Mouse (Mus musculus) midbrain, embryonic 11.5 days (tissue): ENCODE results near the gene Ttc9c. TPM values are rescaled to one million over a fixed set of nuclear protein-coding genes. Genes with fewer than 3 reads are reported as not detected.

Experiments used
- ATAC-seq: fragments of 200-750 bp; cut with Nextera tagmentation; 2 replicates; pipeline ENCODE4 v1.8.0; 2017; ENCODE audit warnings: moderate TSS enrichment, moderate library complexity; ENCODE audit not compliant: low FRiP score
- DNase-seq: peaks from one replicate; pipeline ENCODE4 v3.0.0; 2015; ENCODE audit warnings: low spot score; ENCODE audit errors: missing footprints
- H3K27ac ChIP-seq: fragments of 300-500 bp; sonication (generic); 2 replicates; pipeline ENCODE4 v1.5.1; 2014; ENCODE audit warnings: low read depth, low read length
- H3K27me3 ChIP-seq: fragments of 300-500 bp; sonication (generic); 2 replicates; pipeline ENCODE4 v1.6.1; 2014; ENCODE audit warnings: mild to moderate bottlenecking, low read length, moderate library complexity, mixed read lengths; ENCODE audit not compliant: control insufficient read depth, insufficient read depth
- H3K36me3 ChIP-seq: fragments of 300-500 bp; sonication (generic); 2 replicates; pipeline ENCODE4 v1.6.1; 2014; ENCODE audit warnings: mild to moderate bottlenecking, low read length, moderate library complexity, mixed read lengths; ENCODE audit not compliant: control insufficient read depth, insufficient read depth
- H3K4me1 ChIP-seq: fragments of 300-500 bp; sonication (generic); 2 replicates; pipeline ENCODE4 v1.6.1; 2014; ENCODE audit warnings: low read length; ENCODE audit not compliant: control insufficient read depth, insufficient read depth
- H3K4me2 ChIP-seq: fragments of 300-500 bp; sonication (generic); 2 replicates; pipeline ENCODE4 v1.6.1; 2014; ENCODE audit warnings: mild to moderate bottlenecking, moderate library complexity
- H3K4me3 ChIP-seq: fragments of 300-500 bp; sonication (generic); 2 replicates; pipeline ENCODE4 v1.5.1; 2014; ENCODE audit warnings: low read depth, low read length
- H3K9ac ChIP-seq: fragments of 300-500 bp; sonication (generic); 2 replicates; pipeline ENCODE4 v1.6.1; 2014; ENCODE audit warnings: low read length
- H3K9me3 ChIP-seq: fragments of 300-500 bp; sonication (generic); 2 replicates; pipeline ENCODE4 v1.6.1; 2016; ENCODE audit warnings: low read length; ENCODE audit not compliant: control insufficient read depth
- WGBS: fragments of 180-500 bp; shearing (Covaris S2); extraction: QIAGEN DNeasy Blood & Tissue Kit; methylation state at CpG from one replicate; pipeline ENCODE4 v1.1.7; 2014; 5-methylcytosine and 5-hydroxymethylcytosine counted together
- polyA plus RNA-seq: library from polyadenylated mRNA; unstranded; fragments of >200 nt; fragmentation: Nextera tagmentation; extraction: Ambion mirVana; gene quantifications from 2 replicates; pipeline ENCODE4 v1.2.1, GENCODE M21; 2014

The Ttc9c gene
- polyA plus RNA-seq, 1 experiment from 2014 or later, result 51.7 TPM

GRCm38 (mm10) chr19:8832971-8833370 is 13.8 kb upstream of the Ttc9c start:
- DNase-seq (no peak), ATAC-seq (no peak)
- Histone ChIP-seq H3K4me1 (peaks cover under 1% of the 10 kb centered on the region; the same call in 1 of the 2 replicates), H3K27me3 (no peaks in the 10 kb centered on the region), H3K36me3 (peaks cover 34% of the 10 kb centered on the region), H3K9ac (no peak overlapping the region), H3K4me2 (no peak overlapping the region), H3K4me3 (no peak overlapping the region), H3K9me3 (no peaks in the 10 kb centered on the region), H3K27ac (no peak overlapping the region)
- 90% methylated on average over 4 of the region's 4 CpGs for WGBS

GRCm38 (mm10) chr19:8831262-8831661 is 12.1 kb upstream of the Ttc9c start:
- Histone ChIP-seq H3K4me1 (no peaks in the 10 kb centered on the region), H3K27me3 (no peaks in the 10 kb centered on the region), H3K4me2 (no peak overlapping the region), H3K36me3 (peaks cover 45% of the 10 kb centered on the region), H3K4me3 (no peak overlapping the region), H3K27ac (no peak overlapping the region), H3K9ac (no peak overlapping the region), H3K9me3 (no peaks in the 10 kb centered on the region)
- DNase-seq (peak; percentile 84), ATAC-seq (no peak)
- 88% methylated on average over 11 of the region's 11 CpGs for WGBS

- H3K9ac ChIP-seq, result no peak overlapping the region
- ATAC-seq (no peak), DNase-seq (no peak)
- no peak overlapping the region for H3K4me3 ChIP-seq
- H3K4me1 ChIP-seq, result no peaks in the 10 kb centered on the region
- no peak overlapping the region for H3K27ac ChIP-seq
- H3K9me3 ChIP-seq, result no peaks in the 10 kb centered on the region
- H3K4me2 ChIP-seq, result no peak overlapping the region
- H3K27me3 ChIP-seq, result no peaks in the 10 kb centered on the region
- 92% methylated on average over 8 of the region's 8 CpGs for WGBS
- H3K36me3 ChIP-seq, result peaks cover 49% of the 10 kb centered on the region
Measured at GRCm38 (mm10) chr19:8830664-8831063, 11.5 kb upstream of the Ttc9c start.

- Histone ChIP-seq H3K9me3 (no peaks in the 10 kb centered on the region), H3K4me1 (no peaks in the 10 kb centered on the region), H3K4me2 (no peak within 1 kb of the TSS), H3K36me3 (peaks cover 49% of the 10 kb centered on the region), H3K9ac (no peak within 1 kb of the TSS), H3K27ac (no peak within 1 kb of the TSS), H3K27me3 (no peaks in the 10 kb centered on the region), H3K4me3 (no peak within 1 kb of the TSS)
- WGBS, result 90% methylated on average over 8 of the region's 8 CpGs
- DNase-seq (no peak), ATAC-seq (no peak)
Measured at GRCm38 (mm10) chr19:8829660-8830059, 10.5 kb upstream of the Ttc9c start, which contains the start of gene AC129217.1. Gene AC129217.1 (plus strand): TSS chr19:8829773.

GRCm38 (mm10) chr19:8822696-8823095 is 3.6 kb upstream of the Ttc9c start:
- ATAC-seq, result no peak
- H3K27me3 ChIP-seq, result no peaks in the 10 kb centered on the region
- no peaks in the 10 kb centered on the region for H3K9me3 ChIP-seq
- H3K4me3 ChIP-seq, result peak overlapping the region; percentile 100
- H3K27ac ChIP-seq, result no peak overlapping the region
- H3K36me3 ChIP-seq, result peaks cover 26% of the 10 kb centered on the region
- 69% methylated on average over 8 of the region's 8 CpGs for WGBS
- peaks cover 24% of the 10 kb centered on the region for H3K4me1 ChIP-seq
- H3K4me2 ChIP-seq, result peak overlapping the region; percentile 95
- peak overlapping the region; percentile 22; the same call in 1 of the 2 replicates for H3K9ac ChIP-seq
- no peak for DNase-seq

- DNase-seq (peak; percentile 84), ATAC-seq (no peak)
- H3K36me3 ChIP-seq, result peaks cover 15% of the 10 kb centered on the region
- H3K4me2 ChIP-seq, result peak overlapping the region; percentile 95
- peak overlapping the region; percentile 100 for H3K4me3 ChIP-seq
- WGBS, result 2% methylated on average over 7 of the region's 7 CpGs
- no peaks in the 10 kb centered on the region for H3K27me3 ChIP-seq
- peaks cover 33% of the 10 kb centered on the region for H3K4me1 ChIP-seq
- H3K9ac ChIP-seq, result peak overlapping the region; percentile 98
- no peaks in the 10 kb centered on the region for H3K9me3 ChIP-seq
- H3K27ac ChIP-seq, result no peak overlapping the region
Measured at GRCm38 (mm10) chr19:8821146-8821545, 2.0 kb upstream of the Ttc9c start.

GRCm38 (mm10) chr19:8820424-8820956 is 1.4 kb upstream of the Ttc9c start:
- peak; percentile 33 for ATAC-seq
- 1% methylated on average over 37 of the region's 48 CpGs for WGBS
- Histone ChIP-seq H3K9ac (peak overlapping the region; percentile 98), H3K4me2 (peak overlapping the region; percentile 95), H3K27ac (peak overlapping the region; percentile 98), H3K9me3 (no peaks in the 10 kb centered on the region), H3K4me1 (peaks cover 33% of the 10 kb centered on the region), H3K36me3 (peaks cover 13% of the 10 kb centered on the region; the same call in 1 of the 2 replicates), H3K27me3 (no peaks in the 10 kb centered on the region), H3K4me3 (peak overlapping the region; percentile 100)
- DNase-seq, result peak; percentile 89

GRCm38 (mm10) chr19:8819596-8820423 is 677 bp upstream of the Ttc9c start, which contains the start of gene Hnrnpul2:
Gene Hnrnpul2 (plus strand): TSS chr19:8820010.
- H3K9ac ChIP-seq, result peak within 1 kb of the TSS; percentile 98
- peaks cover 13% of the 10 kb centered on the region; the same call in 1 of the 2 replicates for H3K36me3 ChIP-seq
- H3K4me3 ChIP-seq, result peak within 1 kb of the TSS; percentile 100
- ATAC-seq (peak; percentile 95), DNase-seq (peak; percentile 99)
- H3K4me2 ChIP-seq, result peak within 1 kb of the TSS; percentile 95
- H3K27me3 ChIP-seq, result no peaks in the 10 kb centered on the region
- peaks cover 35% of the 10 kb centered on the region for H3K4me1 ChIP-seq
- H3K27ac ChIP-seq, result peak within 1 kb of the TSS; percentile 98
- under 1% methylated on average over 83 of the region's 83 CpGs for WGBS
- H3K9me3 ChIP-seq, result no peaks in the 10 kb centered on the region

- ATAC-seq (no peak), DNase-seq (no peak)
- Histone ChIP-seq H3K4me3 (peak overlapping the region; percentile 100), H3K9ac (peak overlapping the region; percentile 63), H3K4me1 (peaks cover 35% of the 10 kb centered on the region), H3K27me3 (no peaks in the 10 kb centered on the region), H3K9me3 (no peaks in the 10 kb centered on the region), H3K36me3 (peaks cover 7% of the 10 kb centered on the region; the same call in 1 of the 2 replicates), H3K27ac (peak overlapping the region; percentile 86; the same call in 1 of the 2 replicates), H3K4me2 (peak overlapping the region; percentile 83)
- WGBS, result 31% methylated on average over 14 of the region's 14 CpGs
Measured at GRCm38 (mm10) chr19:8818301-8818798, 783 bp downstream of the Ttc9c start.
